Mouse (Mus musculus): ENCODE results near the gene Vwa1. TPM values are rescaled to one million over a fixed set of nuclear protein-coding genes. Genes with fewer than 3 reads are reported as not detected.

Vwa1 gene
- total RNA-seq, 2 experiments from 2014 or later: 6.6 to 7.9 TPM

DNA sequence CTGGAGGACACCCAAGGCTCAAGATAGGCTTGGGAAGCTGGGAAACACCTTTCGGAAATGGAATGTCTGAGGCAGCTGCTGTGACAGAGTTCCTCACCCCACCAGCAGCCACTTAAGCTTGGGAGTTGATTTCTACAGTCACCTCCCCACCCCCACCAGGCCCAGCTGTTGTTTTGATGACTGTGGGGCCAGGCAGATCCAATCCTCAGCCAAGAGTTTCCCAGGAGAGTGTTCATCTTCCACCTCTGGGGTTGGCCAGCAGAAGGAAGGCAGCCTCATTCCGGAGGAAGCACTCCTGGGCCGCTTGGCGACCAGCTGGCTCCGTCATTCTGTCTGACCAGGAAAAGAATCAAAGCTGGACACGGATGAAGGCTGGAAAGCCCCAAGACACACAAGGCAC, 6.4 kb upstream of the Vwa1 start:
- peak; percentile 65 for DNase-seq

DNA sequence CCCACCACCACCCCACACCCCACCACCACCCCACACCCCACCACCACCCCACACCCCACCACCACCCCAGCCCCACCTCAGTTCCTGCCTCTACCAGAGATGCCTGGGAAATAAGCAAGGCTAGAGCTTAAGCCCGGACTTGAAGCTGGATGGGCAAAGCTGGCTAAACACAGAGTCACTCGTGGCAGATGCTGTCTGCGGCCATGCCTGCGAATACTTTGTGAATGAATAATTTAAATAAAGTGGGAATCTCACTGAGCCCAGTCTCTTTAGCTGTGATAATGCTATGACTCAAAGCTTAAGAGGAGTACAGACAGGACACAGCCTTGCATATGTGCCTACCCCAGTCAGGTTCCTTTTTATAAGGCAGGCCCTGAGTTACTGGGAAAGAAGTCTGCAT, 5.0 kb upstream of the Vwa1 start:
- DNase-seq: no peak

GRCm38 (mm10) chr4:155777816-155778215, 3.3 kb upstream of the Vwa1 start:
- DNase-seq: peak; percentile 54

DNA sequence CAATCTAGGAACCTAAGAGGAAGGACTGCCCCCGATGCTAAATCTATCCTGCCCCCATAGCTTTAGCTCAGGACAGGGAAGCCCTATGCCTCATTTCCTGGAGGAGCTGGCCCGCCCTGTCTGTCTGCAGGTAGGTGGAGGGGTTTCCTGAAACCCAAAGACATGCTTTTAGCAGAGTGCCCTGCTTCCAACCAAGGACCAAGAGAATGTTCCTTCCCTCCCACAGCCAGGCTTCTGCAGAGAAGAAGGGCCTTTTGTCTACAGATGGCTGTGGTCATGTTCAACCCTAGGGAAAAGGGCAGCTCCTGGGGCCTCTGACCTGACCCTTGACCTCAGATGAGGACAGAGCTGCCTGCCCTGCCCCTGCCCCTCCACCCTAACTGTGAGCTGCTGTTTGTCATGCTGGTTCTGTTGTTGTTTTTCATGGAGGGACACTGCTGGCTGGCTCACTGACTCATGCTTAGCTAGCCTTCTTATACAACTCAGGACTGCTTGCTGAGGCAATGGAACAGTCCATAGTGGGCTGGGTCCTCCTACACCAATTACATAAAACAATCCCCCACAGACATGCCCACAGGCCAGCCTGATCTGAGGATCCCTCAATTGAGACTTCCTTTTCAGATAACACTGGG, 2.3 kb upstream of the Vwa1 start:
- no peak for DNase-seq

DNA sequence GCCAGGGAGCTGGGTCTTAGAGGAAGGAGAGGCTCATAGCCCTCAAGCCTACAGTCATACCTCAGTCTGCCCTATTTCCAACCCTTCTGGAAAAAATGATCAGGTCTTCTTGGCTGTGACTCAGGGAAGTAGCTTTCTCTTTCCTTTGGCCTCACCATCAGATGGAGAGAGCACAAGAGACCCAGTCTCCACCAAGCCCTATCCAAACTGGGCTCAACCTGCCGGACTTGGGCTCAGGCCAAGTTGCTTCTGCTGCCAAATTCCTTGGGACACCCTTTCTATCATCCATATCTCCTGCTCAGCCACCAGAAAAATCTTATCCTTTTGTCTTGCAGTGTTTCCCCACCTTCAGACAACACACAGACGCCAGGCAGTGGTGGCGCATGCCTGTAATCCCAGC, 1.4 kb upstream of the Vwa1 start:
- DNase-seq: peak; percentile 66

GRCm38 (mm10) chr4:155774971-155775740, 658 bp upstream of the Vwa1 start:
- DNase-seq: peak; percentile 53

DNA sequence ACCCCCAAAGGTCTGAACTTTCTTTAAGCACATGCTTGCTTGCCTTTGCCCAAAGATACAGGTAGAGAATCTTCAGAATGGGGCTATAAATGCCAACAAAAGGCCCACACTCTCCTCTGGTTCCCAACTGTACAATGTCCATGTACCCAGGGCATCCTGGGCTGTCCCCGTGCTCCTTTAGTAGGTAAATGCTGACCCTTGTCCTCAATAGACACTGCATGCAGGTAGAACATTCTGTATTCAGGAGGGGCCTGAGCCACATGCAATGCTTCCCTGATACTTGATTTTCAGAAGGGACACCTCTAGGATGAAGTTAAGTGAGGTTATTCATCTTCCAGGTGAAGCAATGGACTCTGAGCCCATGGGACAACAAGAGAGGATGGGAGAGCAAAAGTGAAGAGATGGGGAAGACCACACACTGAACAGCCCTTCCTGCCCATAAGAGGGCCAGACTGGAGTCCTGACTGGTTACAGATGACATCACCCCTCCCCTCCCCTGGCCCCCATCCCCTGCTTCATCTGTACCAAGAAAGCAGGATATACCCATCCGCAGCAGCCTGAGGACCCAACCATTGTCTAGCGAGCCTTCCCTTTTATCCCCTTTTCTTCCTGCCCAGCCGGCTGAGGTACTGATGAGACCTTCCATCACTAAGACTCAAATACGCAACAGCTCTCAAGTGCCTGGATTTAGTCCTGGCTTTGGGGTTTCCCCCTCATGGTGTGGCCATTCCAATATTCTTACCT, 991 bp downstream of the Vwa1 start:
- no peak for DNase-seq

GRCm38 (mm10) chr4:155772786-155773185, 1.7 kb downstream of the Vwa1 start:
- no peak for DNase-seq

DNA sequence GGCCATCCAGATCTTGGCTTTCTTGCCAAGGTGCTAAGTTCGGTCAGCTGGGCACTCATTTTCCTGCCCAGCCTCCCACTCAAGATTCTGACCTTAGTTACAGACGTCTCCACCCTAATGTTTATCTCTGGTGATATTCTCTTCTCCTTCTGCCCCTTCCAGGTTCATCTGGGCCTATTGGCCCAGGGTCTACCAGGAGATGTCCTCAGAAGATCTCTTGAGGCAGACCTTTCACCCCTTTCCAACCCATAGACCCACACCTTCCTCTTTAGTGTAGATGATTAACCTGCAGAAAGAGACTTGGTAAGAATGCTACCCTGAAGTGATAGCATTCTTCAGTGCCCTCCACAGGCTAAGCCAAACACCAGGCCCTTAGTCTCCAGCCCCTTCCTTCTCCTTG, 2.8 kb downstream of the Vwa1 start:
- no peak for DNase-seq

DNA sequence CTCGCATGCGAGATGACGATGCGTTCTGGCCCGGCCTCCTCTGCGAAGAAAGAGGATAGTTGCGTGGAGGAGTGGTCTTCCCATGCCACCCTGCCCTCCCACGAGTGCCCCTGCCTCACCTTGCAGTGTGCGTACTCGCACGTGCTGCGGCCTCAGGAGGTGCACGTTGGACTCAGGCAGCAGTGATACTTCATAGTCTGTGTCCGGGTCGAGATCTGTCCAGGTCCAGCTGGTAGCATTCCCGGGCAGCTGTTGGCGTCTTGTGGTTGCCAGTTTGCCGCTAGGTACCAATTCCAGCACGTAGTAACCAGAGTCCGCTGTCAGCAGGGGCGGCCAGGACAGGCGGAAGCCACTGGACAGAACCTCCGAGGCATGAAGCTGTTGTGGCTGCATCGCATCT, 3.9 kb downstream of the Vwa1 start:
- no peak for DNase-seq

DNA sequence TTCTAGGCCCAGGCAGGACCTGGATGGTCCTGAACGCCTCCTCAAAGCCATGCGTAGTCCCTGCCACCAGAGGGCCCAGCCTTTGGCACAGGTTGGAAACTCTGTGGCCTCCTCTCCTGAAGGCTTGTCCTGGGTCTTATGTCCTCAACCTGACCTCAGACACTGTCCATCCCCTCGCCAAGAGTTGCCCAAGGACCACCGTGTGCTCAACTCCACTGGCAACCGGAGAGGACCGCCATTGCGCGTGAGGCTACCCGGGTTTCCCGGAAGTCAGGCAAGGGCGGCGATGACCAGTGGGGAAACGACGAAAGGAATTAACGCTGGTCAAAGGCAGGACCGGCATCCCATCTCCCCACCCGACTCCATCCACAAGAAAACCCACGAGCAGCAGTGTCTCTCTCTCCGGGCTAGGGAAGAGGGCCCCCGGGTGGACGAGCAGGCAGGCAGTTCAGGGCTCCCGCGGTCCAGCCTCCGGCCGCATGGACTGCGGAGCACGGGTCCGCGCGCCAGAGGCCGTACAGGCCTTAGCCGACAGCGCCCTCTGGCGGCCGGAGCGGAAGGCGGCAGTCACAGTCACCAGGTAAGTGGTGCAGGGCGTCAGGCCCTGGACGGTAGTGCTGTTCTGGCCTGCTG, 4.5 kb downstream of the Vwa1 start:
- peak; percentile 95 for DNase-seq

GRCm38 (mm10) chr4:155769496-155769879, 5.0 kb downstream of the Vwa1 start:
- no peak for DNase-seq

DNA sequence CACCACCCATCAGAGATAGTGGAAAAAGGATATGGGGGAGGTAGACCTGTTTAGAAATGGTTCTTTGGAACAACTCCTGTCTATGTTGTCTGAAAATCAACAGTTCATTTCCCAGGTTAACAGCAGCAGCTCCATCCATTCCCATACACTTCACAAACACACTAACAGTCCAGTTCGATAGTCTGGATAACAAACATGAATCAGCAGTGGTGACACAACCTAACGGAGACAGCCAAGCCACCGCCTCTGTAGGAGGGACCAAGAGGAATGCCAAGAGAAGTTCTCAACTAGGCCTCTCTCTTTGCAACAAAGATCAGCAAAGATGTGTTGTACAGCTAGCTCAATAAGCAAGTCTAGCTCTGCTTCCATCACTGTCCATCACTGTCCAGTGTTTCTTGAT, 12.1 kb downstream of the Vwa1 start:
- peak; percentile 62 for DNase-seq

- DNase-seq: peak; percentile 55
Measured at GRCm38 (mm10) chr4:155761356-155762099, 13.0 kb downstream of the Vwa1 start.

DNA sequence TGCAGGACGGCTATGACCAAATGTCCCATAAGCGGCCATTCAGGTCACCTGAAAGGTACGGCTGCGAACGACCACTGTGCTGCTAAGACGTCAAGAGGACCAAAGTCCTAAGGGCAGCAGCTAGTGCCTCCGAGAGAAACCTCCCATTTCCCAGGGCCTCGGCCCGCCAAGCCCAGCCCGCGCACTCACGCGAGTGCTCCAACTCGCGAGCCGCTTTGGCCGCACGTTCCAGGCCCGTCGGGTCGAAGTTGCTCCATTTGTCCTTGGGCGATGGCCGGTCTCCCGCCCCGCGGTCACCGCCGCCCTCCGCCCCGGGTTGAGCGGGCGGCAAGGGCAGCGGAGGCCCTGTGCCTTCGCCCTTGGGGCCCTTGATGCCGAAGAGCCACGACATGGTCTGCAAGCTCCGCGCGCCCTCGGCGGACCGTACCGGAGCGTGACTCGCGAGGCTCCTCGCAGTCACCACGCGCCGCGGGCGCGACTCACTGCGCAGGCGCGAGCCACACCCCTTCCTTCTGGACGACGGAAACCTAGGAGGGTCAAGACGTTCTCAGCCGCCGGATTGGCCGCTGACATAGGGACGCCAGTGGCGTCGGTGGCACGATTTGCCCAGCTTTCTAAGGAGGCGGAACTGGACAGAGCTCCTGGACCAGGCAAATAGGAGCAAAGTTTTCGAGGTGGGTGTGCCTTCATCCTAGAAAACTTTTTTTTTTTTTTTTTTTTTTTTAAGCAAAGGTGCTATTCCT, 13.7 kb downstream of the Vwa1 start, which contains the start of gene Atad3a:
Atad3a (minus strand) TSS at position 481 of the 743 bp plus-strand sequence.
- DNase-seq: peak; percentile 98

GRCm38 (mm10) chr4:155759862-155760612, 14.5 kb downstream of the Vwa1 start:
- no peak for DNase-seq

- DNase-seq: no peak
Measured at GRCm38 (mm10) chr4:155757011-155757410, 17.5 kb downstream of the Vwa1 start.

- no peak for DNase-seq
Measured at GRCm38 (mm10) chr4:155746575-155747490, 27.7 kb downstream of the Vwa1 start.

DNA sequence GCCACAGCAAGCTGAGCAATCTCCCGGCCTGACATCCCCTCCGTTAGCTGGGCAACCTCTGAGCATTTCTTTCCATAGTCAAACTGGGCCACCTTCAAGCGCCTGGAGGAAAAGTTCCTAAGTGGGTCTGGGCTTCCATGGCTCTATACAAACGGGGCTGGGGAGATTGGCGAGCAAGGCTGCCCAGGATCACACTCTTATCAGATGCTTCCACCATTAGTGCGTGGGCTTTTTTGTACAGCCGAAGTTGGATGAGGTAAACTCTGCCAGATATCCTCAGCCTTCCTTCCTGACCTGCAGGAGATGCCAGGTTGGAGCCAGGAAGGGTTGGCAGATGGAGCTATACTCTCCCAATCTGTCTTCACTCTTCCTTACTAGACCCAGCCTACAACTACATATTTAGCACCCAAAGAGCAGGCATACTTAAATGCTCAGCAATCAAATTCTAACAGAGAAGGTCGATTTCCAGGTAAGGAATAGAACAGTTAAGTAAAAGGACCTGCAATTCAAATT, 28.4 kb downstream of the Vwa1 start:
- no peak for DNase-seq
